Mouse (Mus musculus) megakaryocyte-erythroid progenitor cell, adult 5-6 weeks (primary cell): Measurements from ENCODE around the gene Fam189a2. TPM values are rescaled to one million over a fixed set of nuclear protein-coding genes. Genes with fewer than 3 reads are reported as not detected.

Experiments used
- ATAC-seq: replicated peaks from 2 replicates; pipeline ENCODE4 v1.8.0; 2016; ENCODE audit warnings: mild to moderate bottlenecking, inconsistent platforms; ENCODE audit not compliant: severe bottlenecking, poor library complexity, low FRiP score, low TSS enrichment
- total RNA-seq, 2 experiments: library from RNA; stranded (forward) in 1 of 2; stranded (reverse) in 1 of 2; fragments of 200-1000, 215-1000 nt in 1 of 2; fragments of >200 nt in 1 of 2; fragmentation: Nextera tagmentation in 1 of 2; gene quantifications; 2 replicates each; pipeline ENCODE4 v1.2.3; 2014 to 2017

Fam189a2 gene
- total RNA-seq (2014; fragmentation: Nextera tagmentation) (not detected in 2 replicates), total RNA-seq (2017) (not detected in 2 replicates)

DNA sequence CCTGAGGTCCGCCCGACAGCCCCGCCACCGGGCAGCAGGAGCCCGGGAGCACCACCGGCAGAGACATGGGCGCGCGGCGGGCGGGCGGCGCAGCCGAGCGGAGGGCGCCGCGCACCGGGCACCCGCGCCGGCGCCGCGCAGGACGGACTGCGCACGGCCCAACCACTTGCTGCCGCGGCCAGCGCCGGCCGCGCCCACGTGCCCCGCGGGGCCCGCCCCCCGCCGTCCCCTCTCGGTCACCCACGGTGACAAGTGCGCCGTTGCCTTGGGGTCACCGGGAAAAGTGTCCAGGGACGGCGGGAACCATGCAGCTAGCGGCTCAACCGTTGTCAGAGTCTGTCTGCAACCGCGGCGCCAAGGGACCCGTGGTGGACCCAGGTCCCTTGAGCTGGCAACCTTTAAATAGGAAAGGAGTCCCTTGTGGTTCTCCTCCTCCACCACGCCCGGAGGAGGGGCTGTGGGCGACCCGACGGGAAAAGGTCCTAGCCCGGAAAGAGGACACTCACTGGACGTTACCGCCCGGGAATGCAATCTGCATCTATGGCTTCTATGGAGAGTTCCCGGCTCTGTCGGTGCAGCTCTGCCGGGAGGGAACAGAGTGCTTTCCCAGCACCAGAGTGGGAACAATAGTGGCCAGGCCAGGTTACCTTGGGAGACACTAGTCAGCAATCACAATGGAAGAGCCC, at the start of gene Fam189a2:
Gene Fam189a2 (minus strand): TSS at position 149 of the 686 bp plus-strand sequence.
- no peak for ATAC-seq

DNA sequence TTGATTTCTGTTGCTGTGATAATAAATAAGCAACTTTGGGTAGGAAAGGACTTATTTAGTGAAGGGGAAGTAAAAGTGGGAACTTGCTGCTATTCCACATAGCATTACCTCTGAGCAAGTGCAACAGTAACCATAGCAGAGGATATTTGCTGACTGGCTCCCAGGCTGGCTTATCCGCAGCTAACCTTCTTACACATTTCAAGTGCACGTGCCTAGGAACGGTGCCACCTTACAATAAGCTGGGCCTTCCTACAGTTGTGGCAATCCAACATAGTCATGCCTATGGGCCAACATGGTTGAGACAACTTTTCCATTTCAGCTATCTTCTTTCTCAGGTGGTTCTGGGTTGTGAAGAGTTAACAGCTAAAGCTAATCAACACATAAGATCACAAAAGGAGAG, 46.8 kb upstream of the Fam189a2 start:
- no peak for ATAC-seq

GRCm38 (mm10) chr19:24076536-24076935, 45.7 kb upstream of the Fam189a2 start:
- ATAC-seq, result no peak

GRCm38 (mm10) chr19:24075927-24076326, 45.1 kb upstream of the Fam189a2 start:
- ATAC-seq, result no peak

DNA sequence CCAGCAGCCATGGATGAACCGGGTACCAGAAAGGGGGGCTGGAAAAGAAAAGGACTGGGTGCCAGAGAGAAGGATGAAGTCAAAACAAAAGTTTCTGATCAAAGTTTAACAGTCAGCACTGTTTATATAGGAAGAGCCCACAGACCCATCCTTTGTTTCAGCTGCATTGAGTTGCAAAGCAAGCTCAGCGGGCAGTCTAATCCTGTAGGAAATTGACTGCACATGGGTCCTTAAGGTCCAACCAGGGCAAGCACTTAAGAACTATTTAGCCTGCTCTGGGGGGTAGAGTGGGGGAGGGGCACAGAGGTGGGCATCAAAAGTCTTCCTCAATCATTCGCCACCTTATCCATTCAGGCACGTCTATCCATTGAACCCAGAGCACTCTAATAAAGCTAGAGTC, 42.3 kb upstream of the Fam189a2 start:
- no peak for ATAC-seq

DNA sequence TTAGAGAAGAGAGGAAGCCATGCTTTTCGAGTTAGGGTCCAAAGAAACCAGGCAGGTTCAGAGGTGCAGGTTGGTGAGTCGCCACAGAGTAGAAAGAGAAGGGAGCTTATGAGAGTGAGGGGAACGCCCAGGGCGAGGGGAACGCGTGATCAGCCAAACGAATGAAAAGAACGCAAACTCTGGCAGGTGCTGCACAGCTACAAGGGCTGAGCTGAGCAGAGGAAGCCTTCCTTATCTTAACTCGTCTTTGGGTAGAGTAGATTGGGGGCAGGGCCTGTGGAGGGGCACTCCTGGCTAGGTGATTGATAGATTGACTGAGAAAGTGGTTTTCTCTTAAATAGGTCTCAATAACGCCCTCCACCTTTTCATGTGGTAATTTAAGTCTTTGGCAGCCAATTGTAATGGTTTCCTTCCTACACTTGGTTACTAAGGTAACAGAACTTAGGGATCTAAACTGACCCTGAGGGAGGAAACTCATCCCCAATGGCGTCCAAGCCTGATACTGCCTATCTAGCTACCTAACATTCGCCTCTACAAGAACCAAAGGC, 33.6 kb upstream of the Fam189a2 start:
- ATAC-seq, result no peak

- no peak for ATAC-seq
Observed at GRCm38 (mm10) chr19:24063585-24063984, 32.8 kb upstream of the Fam189a2 start.

DNA sequence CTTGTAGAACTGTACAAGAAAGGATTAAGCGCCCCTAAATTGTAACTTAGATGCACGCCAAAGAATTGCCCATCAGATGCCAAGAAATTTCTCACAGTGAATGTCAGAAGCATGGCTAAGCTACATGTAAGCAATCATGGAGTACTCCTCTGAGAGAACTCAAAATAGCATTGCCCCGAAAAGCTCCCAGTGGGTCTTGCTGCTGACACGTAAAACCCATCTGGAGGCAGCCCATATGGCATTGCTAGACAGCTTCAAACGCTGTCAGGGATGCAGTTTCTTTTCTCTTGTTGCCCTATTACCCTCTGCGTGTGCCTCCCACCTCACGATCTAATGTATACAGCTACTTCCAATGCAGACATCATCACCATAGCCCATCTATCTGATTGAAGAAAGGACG, 28.0 kb upstream of the Fam189a2 start:
- ATAC-seq, result no peak

GRCm38 (mm10) chr19:24058021-24058420, 27.2 kb upstream of the Fam189a2 start:
- no peak for ATAC-seq

- no peak for ATAC-seq
Observed at GRCm38 (mm10) chr19:24056880-24057279, 26.1 kb upstream of the Fam189a2 start.

DNA sequence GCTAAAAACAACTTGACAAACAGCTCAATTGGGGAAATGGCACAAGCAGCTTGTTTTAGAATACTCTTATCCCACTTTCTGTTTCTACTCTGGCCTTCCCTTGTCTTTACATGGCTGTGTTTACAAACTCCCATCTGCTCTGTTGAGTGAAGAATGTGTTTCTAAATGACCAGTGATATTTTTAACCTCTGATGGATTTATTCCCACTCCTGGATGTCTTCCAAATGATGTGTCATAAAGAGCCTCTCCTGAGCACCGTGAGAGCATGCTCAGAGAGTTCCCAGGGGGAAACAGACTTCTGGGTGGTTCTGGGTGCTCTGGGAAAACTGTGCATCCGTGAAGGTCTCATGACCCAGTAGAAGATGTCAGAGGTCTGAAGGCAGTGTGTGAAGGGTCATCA, 24.1 kb upstream of the Fam189a2 start:
- ATAC-seq, result no peak

GRCm38 (mm10) chr19:24054265-24054664, 23.4 kb upstream of the Fam189a2 start:
- ATAC-seq, result no peak

GRCm38 (mm10) chr19:24050514-24050913, 19.7 kb upstream of the Fam189a2 start:
- no peak for ATAC-seq

DNA sequence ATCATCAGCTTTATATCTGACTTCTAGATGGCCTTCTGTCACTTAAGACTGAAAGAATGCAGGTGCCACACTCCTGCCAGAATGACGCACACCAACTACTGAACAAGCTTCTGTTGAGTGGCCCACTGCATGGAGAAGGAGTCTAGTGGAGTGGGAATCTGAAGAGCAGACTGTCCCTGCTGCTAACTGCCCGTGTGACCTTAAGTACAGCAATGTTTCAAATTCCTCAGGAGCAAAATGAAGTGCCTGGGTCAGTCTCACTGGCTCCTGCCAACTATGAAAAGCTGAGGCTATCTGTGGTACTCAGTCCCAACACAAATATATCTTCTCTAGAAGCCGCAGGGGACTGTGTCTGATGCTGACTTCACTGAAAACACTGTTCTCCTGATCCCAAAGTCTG, 18.5 kb upstream of the Fam189a2 start:
- ATAC-seq, result no peak

DNA sequence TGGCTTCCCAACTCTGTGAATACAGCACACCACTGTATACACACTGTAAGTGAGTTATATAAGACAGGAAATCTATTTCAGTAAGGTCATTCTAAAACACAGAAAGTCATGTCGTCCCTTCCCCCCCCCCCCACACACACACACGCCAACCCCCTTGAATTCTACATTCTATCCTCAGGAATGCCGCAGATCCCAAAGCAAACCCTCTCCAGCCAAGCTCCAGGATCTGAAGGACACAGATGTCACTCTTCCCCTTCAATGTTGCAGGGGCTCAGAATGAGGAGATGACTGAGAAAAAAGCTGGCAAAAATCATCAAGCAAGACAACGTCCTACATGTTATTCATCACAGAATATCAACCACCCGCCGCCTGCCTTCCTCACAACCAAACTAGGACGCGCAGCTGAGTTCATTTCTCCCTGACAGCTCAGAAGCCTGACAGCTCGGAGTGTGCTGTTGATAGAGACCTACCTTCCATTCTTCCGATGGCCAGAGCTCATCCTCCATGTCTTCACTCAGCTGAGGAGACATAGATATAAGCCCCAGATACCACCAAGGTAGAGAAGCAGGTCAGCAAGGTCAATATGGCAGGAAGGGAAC, 15.7 kb upstream of the Fam189a2 start:
- ATAC-seq, result no peak

- ATAC-seq, result no peak
Observed at GRCm38 (mm10) chr19:24042387-24042786, 11.6 kb upstream of the Fam189a2 start.

DNA sequence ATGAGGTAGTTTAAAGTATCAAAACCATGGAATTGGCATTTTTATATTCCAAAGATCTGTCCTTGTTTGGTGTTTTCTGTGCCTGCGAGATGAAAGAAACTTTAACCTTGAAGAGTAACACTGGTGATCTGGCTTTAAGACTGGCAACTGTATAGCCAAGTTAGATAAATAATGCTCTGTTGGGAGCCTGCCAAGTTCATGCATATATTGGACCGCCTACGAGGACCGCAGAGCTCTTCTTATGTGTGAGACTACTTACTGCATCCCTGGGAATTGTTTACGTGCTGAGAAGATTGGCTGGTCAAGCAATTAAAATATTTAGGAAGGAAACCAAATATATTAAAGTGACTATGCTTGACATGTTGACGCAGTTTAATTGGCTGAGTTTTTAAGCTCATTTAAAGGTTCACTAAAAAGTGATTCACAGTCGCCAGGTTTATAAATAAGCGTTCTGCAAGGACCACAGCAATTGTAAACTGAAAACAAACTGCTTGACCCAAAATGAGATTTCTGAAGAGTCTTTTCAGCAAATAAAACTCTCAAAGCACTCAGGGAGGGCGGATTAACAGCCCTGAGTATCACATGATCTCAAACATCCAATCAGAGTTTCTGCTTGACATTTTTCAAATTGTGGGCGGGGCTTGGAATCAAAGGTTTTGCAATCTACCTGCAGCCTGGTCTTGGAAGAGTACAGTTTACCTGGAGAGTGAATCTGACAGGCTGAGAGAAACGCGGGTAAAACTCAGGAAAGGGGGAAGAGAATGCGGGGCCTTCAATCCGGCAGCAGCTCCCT, 8.4 kb upstream of the Fam189a2 start:
- ATAC-seq, result no peak

GRCm38 (mm10) chr19:24034367-24034766, 3.5 kb upstream of the Fam189a2 start:
- ATAC-seq, result no peak

GRCm38 (mm10) chr19:24032654-24033236, 1.9 kb upstream of the Fam189a2 start:
- no peak for ATAC-seq

DNA sequence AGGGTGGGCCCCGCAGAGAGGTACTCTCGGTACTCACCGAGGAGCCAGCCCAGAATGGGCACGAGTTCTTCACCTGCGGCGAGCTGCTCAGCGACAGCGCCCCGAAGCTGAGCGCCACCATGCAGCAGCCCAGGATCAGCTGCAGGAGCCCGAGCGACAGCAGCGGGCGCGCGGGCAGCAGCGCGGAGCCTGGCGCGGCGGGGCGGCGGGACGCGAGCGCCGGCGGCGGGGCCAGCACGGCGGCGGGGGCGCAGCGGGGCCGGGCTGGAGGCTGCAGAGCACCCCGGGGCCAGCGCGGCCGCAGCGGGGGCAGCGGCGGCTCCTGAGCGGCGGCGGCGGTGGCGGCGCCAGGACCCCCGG, 328 bp downstream of the Fam189a2 start:
- ATAC-seq, result no peak
